Mouse (Mus musculus) forebrain, postnatal 0 days (tissue): ENCODE measurements around the gene Ahrr. TPM values are rescaled to one million over a fixed set of nuclear protein-coding genes. Genes with fewer than 3 reads are reported as not detected.

Experiments
- ATAC-seq: fragments of 200-750 bp; cut with Nextera tagmentation; 2 replicates; pipeline ENCODE4 v1.8.0; 2017; ENCODE audit warnings: mild to moderate bottlenecking, moderate library complexity
- DNase-seq: peaks from one replicate; pipeline ENCODE4 v3.0.0-alpha.2; 2015
- H3K27ac ChIP-seq: fragments of 300-500 bp; sonication (generic); 2 replicates; pipeline ENCODE4 v1.5.1; 2014; ENCODE audit warnings: low read depth, mild to moderate bottlenecking, antibody characterized with exemption, low read length, moderate library complexity, mixed read lengths
- H3K27me3 ChIP-seq: fragments of 300-500 bp; sonication (generic); 2 replicates; pipeline ENCODE4 v1.6.1; 2014; ENCODE audit warnings: mild to moderate bottlenecking, low read length, mixed read lengths; ENCODE audit not compliant: insufficient read depth
- H3K36me3 ChIP-seq: fragments of 300-500 bp; sonication (generic); 2 replicates; pipeline ENCODE4 v1.6.1; 2014; ENCODE audit warnings: mild to moderate bottlenecking, moderate library complexity; ENCODE audit not compliant: insufficient read depth
- H3K4me1 ChIP-seq: fragments of 300-500 bp; sonication (generic); 2 replicates; pipeline ENCODE4 v1.6.1; 2014; ENCODE audit warnings: antibody characterized with exemption; ENCODE audit not compliant: insufficient read depth
- H3K4me2 ChIP-seq: fragments of 300-500 bp; sonication (generic); 2 replicates; pipeline ENCODE4 v1.6.1; 2014; ENCODE audit warnings: low read depth, mild to moderate bottlenecking, moderate library complexity
- H3K4me3 ChIP-seq: fragments of 300-500 bp; sonication (generic); 2 replicates; pipeline ENCODE4 v1.5.1; 2014; ENCODE audit warnings: low read depth, low read length, mixed read lengths
- H3K9ac ChIP-seq: fragments of 300-500 bp; sonication (generic); 2 replicates; pipeline ENCODE4 v1.6.1; 2014; ENCODE audit warnings: mild to moderate bottlenecking
- H3K9me3 ChIP-seq: fragments of 300-500 bp; sonication (generic); 2 replicates; pipeline ENCODE4 v1.6.1; 2016; ENCODE audit warnings: low read length
- CTCF ChIP-seq: sonication (generic); IDR thresholded peaks from 2 replicates; pipeline ENCODE4 v1.5.1; 2016; ENCODE audit warnings: antibody characterized with exemption, control low read depth, low read depth
- WGBS: fragments of 180-500 bp; shearing (Covaris S2); extraction: QIAGEN DNeasy Blood & Tissue Kit; methylation state at CpG from one replicate; pipeline ENCODE4 v1.1.7; 2014; 5-methylcytosine and 5-hydroxymethylcytosine counted together
- polyA plus RNA-seq: library from polyadenylated mRNA; unstranded; fragments of >200 nt; fragmentation: Nextera tagmentation; extraction: Ambion mirVana; gene quantifications from 2 replicates; pipeline ENCODE4 v1.2.1, GENCODE M21; 2015
- total RNA-seq: library from RNA; depleted of rRNA; stranded (reverse); fragments of >200 nt; gene quantifications from 2 replicates; pipeline ENCODE4 v1.2.3, GENCODE M21; 2014; rRNA removed

Gene Ahrr
- total and polyA plus RNA-seq, 2 experiments from 2014 or later, result 0.80 to 2.1 TPM

GRCm38 (mm10) chr13:74192613-74193012 lies 99.5 kb downstream of the Ahrr start:
- DNase-seq, result peak; percentile 33
- Histone ChIP-seq H3K27me3 (no peaks in the 10 kb centered on the region), H3K9ac (no peak overlapping the region), H3K4me1 (no peaks in the 10 kb centered on the region), H3K9me3 (no peaks in the 10 kb centered on the region), H3K27ac (no peak overlapping the region), H3K4me3 (no peak overlapping the region), H3K4me2 (no peak overlapping the region), H3K36me3 (peaks cover 52% of the 10 kb centered on the region)
- ATAC-seq, result peak; percentile 50; the same call in 1 of the 2 replicates
- peak; percentile 62 for TF ChIP-seq CTCF
- 82% methylated on average over 6 of the region's 6 CpGs for WGBS

GRCm38 (mm10) chr13:74183011-74183695 lies 109.0 kb downstream of the Ahrr start:
- no peak overlapping the region for H3K9ac ChIP-seq
- DNase-seq (no peak), ATAC-seq (no peak)
- no peak overlapping the region for H3K27ac ChIP-seq
- H3K9me3 ChIP-seq, result no peaks in the 10 kb centered on the region
- no peak overlapping the region for H3K4me3 ChIP-seq
- 91% methylated on average over 5 of the region's 5 CpGs for WGBS
- no peaks in the 10 kb centered on the region for H3K4me1 ChIP-seq
- H3K4me2 ChIP-seq, result no peak overlapping the region
- peaks cover 64% of the 10 kb centered on the region for H3K36me3 ChIP-seq
- TF ChIP-seq CTCF, result no peak
- H3K27me3 ChIP-seq, result no peaks in the 10 kb centered on the region

DNA sequence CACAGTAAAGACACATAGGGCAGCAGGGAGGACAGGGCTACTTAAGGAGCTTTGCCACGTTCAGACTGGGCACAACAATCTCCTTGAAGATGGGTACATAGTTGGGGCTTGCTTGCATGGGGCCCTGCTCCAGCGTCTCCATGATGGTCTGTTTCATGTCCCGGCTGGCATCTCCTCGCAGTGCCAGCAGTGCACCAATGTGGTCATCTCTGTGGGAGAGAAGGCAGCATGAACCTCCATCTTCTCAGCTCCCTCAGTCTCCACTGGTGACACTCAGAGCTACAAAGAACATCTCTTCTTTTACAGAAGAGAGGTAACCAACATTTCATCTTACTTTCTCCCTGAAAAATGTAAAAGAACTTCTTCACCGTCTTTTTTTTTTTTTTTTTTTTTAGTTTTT lies 120.1 kb downstream of the Ahrr start:
- no peak overlapping the region for H3K4me3 ChIP-seq
- H3K4me2 ChIP-seq, result no peak overlapping the region
- H3K27ac ChIP-seq, result no peak overlapping the region
- ATAC-seq (no peak), DNase-seq (no peak)
- no peaks in the 10 kb centered on the region for H3K27me3 ChIP-seq
- TF ChIP-seq CTCF, result no peak
- H3K4me1 ChIP-seq, result peaks cover 1% of the 10 kb centered on the region; the same call in 1 of the 2 replicates
- no peaks in the 10 kb centered on the region for H3K9me3 ChIP-seq
- H3K36me3 ChIP-seq, result peaks cover 63% of the 10 kb centered on the region
- H3K9ac ChIP-seq, result no peak overlapping the region
- 96% methylated on average over 5 of the region's 5 CpGs for WGBS

DNA sequence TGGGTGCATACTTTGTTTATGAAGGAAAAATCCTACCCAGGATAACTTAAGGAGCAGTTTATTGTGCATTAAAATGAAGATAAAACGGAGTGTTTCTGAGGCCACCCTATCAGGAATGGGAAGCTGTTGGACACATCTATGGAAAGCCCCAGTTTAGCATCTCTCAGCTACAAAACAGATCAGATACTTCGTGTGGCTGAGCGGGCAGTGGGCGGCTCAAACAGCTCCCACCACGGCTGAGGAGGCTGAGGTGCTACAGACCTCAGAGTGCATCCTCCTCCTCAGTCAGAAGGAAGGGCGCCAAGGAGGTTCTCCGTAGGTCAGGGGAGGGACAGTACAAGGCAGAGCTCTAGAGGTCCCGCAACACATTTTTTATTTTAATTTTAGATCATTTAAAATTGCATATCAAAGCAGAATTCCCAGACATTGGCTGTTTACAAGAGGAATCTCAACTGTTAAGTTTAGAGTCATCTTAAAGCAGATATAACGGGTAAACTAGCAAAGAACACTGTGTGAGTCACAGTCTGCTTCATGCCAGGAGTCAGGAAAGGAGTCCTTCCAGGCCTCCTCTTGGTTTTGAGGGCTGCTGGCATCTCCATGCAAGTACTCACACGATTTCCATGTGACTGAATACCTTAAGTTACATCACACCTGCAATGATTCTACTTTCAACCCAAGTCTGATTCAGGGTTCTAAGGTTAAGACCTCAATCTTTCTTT lies 122.5 kb downstream of the Ahrr start:
- Histone ChIP-seq H3K9me3 (no peaks in the 10 kb centered on the region), H3K9ac (no peak overlapping the region), H3K4me2 (no peak overlapping the region), H3K27me3 (no peaks in the 10 kb centered on the region), H3K4me1 (peaks cover 9% of the 10 kb centered on the region), H3K36me3 (peaks cover 45% of the 10 kb centered on the region), H3K27ac (no peak overlapping the region), H3K4me3 (no peak overlapping the region)
- ATAC-seq (no peak), DNase-seq (no peak)
- TF ChIP-seq CTCF, result no peak
- WGBS, result 90% methylated on average over 10 of the region's 10 CpGs

- peaks cover 28% of the 10 kb centered on the region for H3K36me3 ChIP-seq
- no peaks in the 10 kb centered on the region for H3K27me3 ChIP-seq
- H3K27ac ChIP-seq, result no peak overlapping the region
- DNase-seq (no peak), ATAC-seq (0 out of 2 replicates have a peak, but pooled peaks have one; percentile 2)
- peaks cover 9% of the 10 kb centered on the region for H3K4me1 ChIP-seq
- H3K9me3 ChIP-seq, result no peaks in the 10 kb centered on the region
- no peak overlapping the region for H3K4me2 ChIP-seq
- 89% methylated on average over 2 of the region's 2 CpGs for WGBS
- H3K9ac ChIP-seq, result no peak overlapping the region
- no peak for TF ChIP-seq CTCF
- no peak overlapping the region for H3K4me3 ChIP-seq
Measured at GRCm38 (mm10) chr13:74167492-74167891, 124.6 kb downstream of the Ahrr start.

- no peak overlapping the region for H3K27ac ChIP-seq
- 12% methylated on average over 9 of the region's 9 CpGs for WGBS
- no peaks in the 10 kb centered on the region for H3K9me3 ChIP-seq
- ATAC-seq (peak; percentile 60), DNase-seq (no peak)
- no peaks in the 10 kb centered on the region for H3K27me3 ChIP-seq
- peak overlapping the region; percentile 74 for H3K4me2 ChIP-seq
- peak overlapping the region; percentile 59 for H3K9ac ChIP-seq
- H3K4me3 ChIP-seq, result peak overlapping the region; percentile 44
- peaks cover 24% of the 10 kb centered on the region for H3K36me3 ChIP-seq
- TF ChIP-seq CTCF, result no peak
- peaks cover 9% of the 10 kb centered on the region for H3K4me1 ChIP-seq
Measured at GRCm38 (mm10) chr13:74167057-74167413, 125.1 kb downstream of the Ahrr start.

DNA sequence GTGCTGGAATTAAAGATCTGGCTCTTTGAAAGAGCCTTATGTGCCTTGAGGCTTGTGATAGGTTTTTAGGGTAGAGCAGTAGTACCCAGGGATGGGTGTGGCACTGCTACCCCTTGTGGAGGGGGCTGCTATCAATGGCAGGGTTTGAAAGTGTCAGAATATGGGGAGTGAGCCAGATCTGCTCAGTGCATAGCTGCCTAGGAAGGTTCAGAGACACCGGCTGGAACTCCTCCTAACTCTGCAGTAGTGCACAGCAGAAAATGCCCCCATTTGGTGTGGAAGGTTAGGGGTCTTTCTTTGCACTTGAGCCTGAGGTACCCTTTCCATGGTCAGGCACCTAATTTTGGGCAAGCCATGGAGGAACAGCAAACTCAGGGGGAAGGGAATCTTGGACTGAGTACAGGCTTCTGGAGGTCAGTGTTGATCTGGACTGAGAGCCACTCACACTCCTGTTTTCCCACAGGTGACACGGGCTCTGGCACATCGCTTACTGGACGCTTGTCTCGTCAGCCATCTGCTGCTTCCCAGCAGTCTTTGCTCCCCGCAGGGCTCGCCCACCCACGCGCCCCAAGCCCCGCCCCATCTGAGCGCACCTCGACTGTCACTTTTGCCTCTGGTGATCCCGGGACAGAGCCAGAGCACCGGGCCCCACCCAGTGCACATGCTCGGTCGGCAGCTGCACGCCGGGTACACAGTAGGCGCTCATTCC lies 125.6 kb downstream of the Ahrr start:
- no peaks in the 10 kb centered on the region for H3K9me3 ChIP-seq
- peak; percentile 83 for ATAC-seq
- WGBS, result 9% methylated on average over 19 of the region's 19 CpGs

More for the DNA sequence above, 125.6 kb downstream of the Ahrr start:
- Histone ChIP-seq H3K4me3 (peak overlapping the region; percentile 44), H3K36me3 (peaks cover 18% of the 10 kb centered on the region), H3K9ac (peak overlapping the region; percentile 59), H3K27me3 (no peaks in the 10 kb centered on the region), H3K4me1 (peaks cover 9% of the 10 kb centered on the region), H3K27ac (no peak overlapping the region), H3K4me2 (peak overlapping the region; percentile 74)
- TF ChIP-seq CTCF, result no peak
- peak; percentile 63 for DNase-seq

Other genes with a start within 250 kb of the Ahrr start
- gene Cep72, start 230.0 kb downstream of the Ahrr start, total RNA-seq, result 6.7 and 7.1 TPM in 2 replicates
- gene Cep72, start 230.0 kb downstream of the Ahrr start, polyA plus RNA-seq, result 6.0 and 8.8 TPM in 2 replicates
- gene Slc9a3, start 170.9 kb downstream of the Ahrr start, total RNA-seq, result 0.15 and 0.29 TPM in 2 replicates
- 0.28 and 0.40 TPM in 2 replicates for gene Slc9a3, start 170.9 kb downstream of the Ahrr start, polyA plus RNA-seq
- 87.0 and 88.5 TPM in 2 replicates for gene Exoc3, start 83.6 kb downstream of the Ahrr start, total RNA-seq
- 88.1 and 98.5 TPM in 2 replicates for gene Exoc3, start 83.6 kb downstream of the Ahrr start, polyA plus RNA-seq
- 97.7 and 127 TPM in 2 replicates for gene Pdcd6, start 25.2 kb upstream of the Ahrr start, total RNA-seq
- gene Pdcd6, start 25.2 kb upstream of the Ahrr start, polyA plus RNA-seq, result 143 TPM in 2 replicates
- gene Sdha, start 57.9 kb upstream of the Ahrr start, total RNA-seq, result 91.5 and 166 TPM in 2 replicates
- gene Sdha, start 57.9 kb upstream of the Ahrr start, polyA plus RNA-seq, result 157 and 179 TPM in 2 replicates
- gene Ccdc127, start 58.0 kb upstream of the Ahrr start, total RNA-seq, result 22.2 and 34.2 TPM in 2 replicates
- gene Ccdc127, start 58.0 kb upstream of the Ahrr start, polyA plus RNA-seq, result 35.1 and 39.8 TPM in 2 replicates
- not detected in 2 replicates for gene Lrrc14b, start 71.7 kb upstream of the Ahrr start, total RNA-seq
- not detected in 2 replicates for gene Lrrc14b, start 71.7 kb upstream of the Ahrr start, polyA plus RNA-seq
- gene Zfp72, start 98.5 kb upstream of the Ahrr start, total RNA-seq, result 7.1 and 10.1 TPM in 2 replicates
- 2.5 and 5.3 TPM in 2 replicates for gene Zfp72, start 98.5 kb upstream of the Ahrr start, polyA plus RNA-seq
- 68.3 and 93.6 TPM in 2 replicates for gene Ftl1-ps1, start 107.4 kb upstream of the Ahrr start, total RNA-seq
- gene Ftl1-ps1, start 107.4 kb upstream of the Ahrr start, polyA plus RNA-seq, result 92.1 and 112 TPM in 2 replicates
- 7.0 and 13.5 TPM in 2 replicates for gene Zfp825, start 201.7 kb upstream of the Ahrr start, total RNA-seq
- 7.8 and 10.8 TPM in 2 replicates for gene Zfp825, start 201.7 kb upstream of the Ahrr start, polyA plus RNA-seq